Mouse (Mus musculus) E14TG2a.4 (cell line): ENCODE measurements at regions not wholly inside any gene's neighbourhood (a gene's known extent, or its start where the extent isn't known, plus 50 kb on each side); places are given as distances from the start of the nearest gene placed in this dataset.

Source experiments
- CTCF ChIP-seq: conservative IDR thresholded peaks from 2 replicates; pipeline ENCODE4 v1.5.1; 2014; ENCODE audit warnings: low read length
- POU5F1 ChIP-seq: IDR thresholded peaks from 2 replicates; pipeline ENCODE4 v1.6.1; 2014; ENCODE audit warnings: low read length, borderline replicate concordance

GRCm38 (mm10) chr1:146442576-146442975 is 52.0 kb upstream of the Brinp3 start:
- TF ChIP-seq CTCF = no peak
- no peak for TF ChIP-seq POU5F1
